Mouse (Mus musculus): ENCODE measurements around the gene Lama1. TPM values are rescaled to one million over a fixed set of nuclear protein-coding genes. Genes with fewer than 3 reads are reported as not detected.

Lama1 gene
- total RNA-seq (2021), result 1 to 10 TPM; 8.1 to 8.2 TPM
- long read RNA-seq, partial matches to known transcripts, result 3 of 4 reads
- long read RNA-seq, other reads (novel, unspliced or antisense), result 1 of 4 reads

- peak; percentile 56 to 69 for DNase-seq (ENCODE audit: low spot score in 2 of 2)
These were observed at the start of gene Lama1 for GRCm38 (mm10) chr17:67696694-67697386. Lama1 (plus strand) TSS chr17:67697259.

- peak; percentile 41 to 66 for DNase-seq (ENCODE audit: low spot score in 2 of 2)
These were observed 45.6 kb upstream of the Lama1 start for GRCm38 (mm10) chr17:67651506-67651905.

- no peak for DNase-seq (ENCODE audit: low spot score in 2 of 2)
These were observed 32.8 kb upstream of the Lama1 start for GRCm38 (mm10) chr17:67664299-67664698.

- no peak for DNase-seq (ENCODE audit: low spot score in 2 of 2)
These were observed 30.1 kb upstream of the Lama1 start for GRCm38 (mm10) chr17:67666981-67667380.

GRCm38 (mm10) chr17:67667981-67668380, 29.1 kb upstream of the Lama1 start:
- DNase-seq (ENCODE audit: low spot score in 2 of 2), result peak; percentile 65 to 75

- no peak for DNase-seq (ENCODE audit: low spot score in 2 of 2)
These were observed 18.5 kb upstream of the Lama1 start for GRCm38 (mm10) chr17:67678576-67678975.

GRCm38 (mm10) chr17:67681084-67681483, 16.0 kb upstream of the Lama1 start:
- DNase-seq (ENCODE audit: low spot score in 2 of 2), result no peak

GRCm38 (mm10) chr17:67685022-67685743, 11.9 kb upstream of the Lama1 start:
- no peak for DNase-seq (ENCODE audit: low spot score in 2 of 2)

- DNase-seq (ENCODE audit: low spot score in 2 of 2), result no peak
These were observed 9.6 kb upstream of the Lama1 start for GRCm38 (mm10) chr17:67687505-67687904.

- no peak for DNase-seq (ENCODE audit: low spot score in 2 of 2)
These were observed 6.4 kb upstream of the Lama1 start for GRCm38 (mm10) chr17:67690689-67691088.

- no peak for DNase-seq (ENCODE audit: low spot score in 2 of 2)
These were observed 4.4 kb upstream of the Lama1 start for GRCm38 (mm10) chr17:67692651-67693050.

- DNase-seq (ENCODE audit: low spot score in 2 of 2), result no peak
These were observed 3.2 kb upstream of the Lama1 start for GRCm38 (mm10) chr17:67693861-67694260.

GRCm38 (mm10) chr17:67697461-67697891, 417 bp downstream of the Lama1 start:
- peak in 1 of 2 experiments; percentile 19 for DNase-seq (ENCODE audit: low spot score in 2 of 2)

GRCm38 (mm10) chr17:67698301-67698700, 1.2 kb downstream of the Lama1 start:
- DNase-seq (ENCODE audit: low spot score in 2 of 2), result peak in 1 of 2 experiments; percentile 13

GRCm38 (mm10) chr17:67701761-67702160, 4.7 kb downstream of the Lama1 start:
- DNase-seq (ENCODE audit: low spot score in 2 of 2), result no peak

- no peak for DNase-seq (ENCODE audit: low spot score in 2 of 2)
These were observed 5.9 kb downstream of the Lama1 start for GRCm38 (mm10) chr17:67702941-67703340.

GRCm38 (mm10) chr17:67705035-67705769, 8.1 kb downstream of the Lama1 start:
- no peak for DNase-seq (ENCODE audit: low spot score in 2 of 2)

GRCm38 (mm10) chr17:67706372-67706771, 9.3 kb downstream of the Lama1 start:
- DNase-seq (ENCODE audit: low spot score in 2 of 2), result no peak

- no peak for DNase-seq (ENCODE audit: low spot score in 2 of 2)
These were observed 10.8 kb downstream of the Lama1 start for GRCm38 (mm10) chr17:67707793-67708364.

GRCm38 (mm10) chr17:67710377-67710781, 13.3 kb downstream of the Lama1 start:
- DNase-seq (ENCODE audit: low spot score in 2 of 2), result no peak

- no peak for DNase-seq (ENCODE audit: low spot score in 2 of 2)
These were observed 14.3 kb downstream of the Lama1 start for GRCm38 (mm10) chr17:67711361-67711760.
